Mouse (Mus musculus) bone marrow, adult 2 months (tissue): Measurements from ENCODE around the gene Rps8.

Experiments used
- CTCF ChIP-seq: fragments of 200-500 bp; IDR thresholded peaks from 2 replicates; pipeline ENCODE4 v1.5.1; 2011; ENCODE audit warnings: low read length, control low read depth; ENCODE audit not compliant: control insufficient read depth, insufficient read depth
- POLR2A ChIP-seq: fragments of 200-500 bp; IDR thresholded peaks from 2 replicates; pipeline ENCODE4 v1.6.1; 2011; ENCODE audit warnings: low read depth, mild to moderate bottlenecking, control low read depth, low read length, borderline replicate concordance; ENCODE audit not compliant: control insufficient read depth

DNA sequence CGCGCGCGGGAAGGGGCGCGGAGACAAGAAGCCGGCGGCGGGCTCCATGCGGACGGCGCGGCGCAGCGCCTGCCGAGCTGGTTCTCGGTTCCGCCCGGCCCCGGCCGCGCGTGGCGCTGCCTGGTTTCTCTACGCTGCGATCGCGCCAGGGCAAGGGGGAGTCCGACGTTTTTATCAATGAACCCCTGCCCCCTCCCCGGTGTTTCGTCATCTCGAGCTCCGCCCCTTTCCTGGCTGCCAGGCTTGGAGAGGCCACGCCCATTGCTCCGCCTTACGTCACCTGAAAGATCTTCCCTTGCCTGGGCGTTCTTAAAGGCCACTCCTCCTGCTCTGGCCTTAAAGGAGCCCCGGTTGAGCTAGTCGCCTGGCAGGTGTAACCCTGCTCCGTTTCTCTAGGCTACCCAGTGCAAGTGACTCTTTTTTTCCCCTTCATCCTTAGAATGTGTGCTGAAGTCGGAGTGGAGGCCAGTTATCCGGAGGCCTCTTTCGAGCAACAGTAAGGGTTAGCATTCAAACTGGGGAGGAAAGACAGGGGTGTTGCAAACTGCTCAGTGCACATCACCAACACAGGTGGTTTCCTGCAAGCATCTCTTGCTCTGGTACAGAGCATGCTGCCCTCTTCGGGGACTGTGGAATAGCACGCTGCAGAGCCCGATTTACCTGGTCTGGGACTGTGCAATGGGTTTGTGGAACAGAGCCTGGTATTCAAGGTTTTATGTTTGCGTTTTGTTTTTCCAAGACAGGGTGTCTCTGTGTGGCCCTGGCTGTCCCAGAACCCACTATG is 22.0 kb downstream of the Rps8 start, which contains the start of gene Plk3:
- TF ChIP-seq POLR2A (peak; percentile 59; the same call in 1 of the 2 replicates), CTCF (peak; percentile 34; the same call in 1 of the 2 replicates)
